Mouse (Mus musculus) hindbrain, embryonic 11.5 days (tissue): Measurements from ENCODE around the gene Vdr. TPM values are rescaled to one million over a fixed set of nuclear protein-coding genes. Genes with fewer than 3 reads are reported as not detected.
A peak's percentile ranks its signal among the peaks of the same experiment; 100 is the strongest.

Experiments
- ATAC-seq: fragments of 200-750 bp; cut with Nextera tagmentation; 2 replicates; pipeline ENCODE4 v1.8.0; 2017; ENCODE audit warnings: mild to moderate bottlenecking, moderate TSS enrichment, moderate library complexity; ENCODE audit not compliant: low FRiP score
- DNase-seq: peaks from one replicate; pipeline ENCODE4 v3.0.0-alpha.2; 2015; ENCODE audit warnings: low spot score
- H3K27ac ChIP-seq: fragments of 300-500 bp; sonication (generic); 2 replicates; pipeline ENCODE4 v1.5.1; 2014; ENCODE audit warnings: mild to moderate bottlenecking, low read depth, low read length
- H3K27me3 ChIP-seq: fragments of 300-500 bp; sonication (generic); 2 replicates; pipeline ENCODE4 v1.6.1; 2014; ENCODE audit warnings: mild to moderate bottlenecking, low read length, moderate library complexity, mixed read lengths; ENCODE audit not compliant: control insufficient read depth, insufficient read depth
- H3K36me3 ChIP-seq: fragments of 300-500 bp; sonication (generic); 2 replicates; pipeline ENCODE4 v1.6.1; 2014; ENCODE audit warnings: mild to moderate bottlenecking, low read length, moderate library complexity, mixed read lengths; ENCODE audit not compliant: control insufficient read depth, insufficient read depth
- H3K4me1 ChIP-seq: fragments of 300-500 bp; sonication (generic); replicated peaks from 2 replicates; pipeline ENCODE4 v1.6.1; 2014; ENCODE audit warnings: low read length, mixed read lengths; ENCODE audit not compliant: control insufficient read depth, insufficient read depth
- H3K4me2 ChIP-seq: fragments of 300-500 bp; sonication (generic); replicated peaks from 2 replicates; pipeline ENCODE4 v1.6.1; 2014; ENCODE audit warnings: mild to moderate bottlenecking, low read depth, low read length
- H3K4me3 ChIP-seq: fragments of 300-500 bp; sonication (generic); 2 replicates; pipeline ENCODE4 v1.5.1; 2014; ENCODE audit warnings: low read depth, low read length
- H3K9ac ChIP-seq: fragments of 300-500 bp; sonication (generic); 2 replicates; pipeline ENCODE4 v1.6.1; 2014; ENCODE audit warnings: low read depth, low read length
- H3K9me3 ChIP-seq: fragments of 300-500 bp; sonication (generic); 2 replicates; pipeline ENCODE4 v1.6.1; 2016; ENCODE audit warnings: low read length; ENCODE audit not compliant: control insufficient read depth
- WGBS: fragments of 180-500 bp; shearing (Covaris S2); extraction: QIAGEN DNeasy Blood & Tissue Kit; methylation state at CpG from one replicate; pipeline ENCODE4 v1.1.7; 2014; 5-methylcytosine and 5-hydroxymethylcytosine counted together
- polyA plus RNA-seq: library from polyadenylated mRNA; unstranded; fragments of >200 nt; fragmentation: Nextera tagmentation; extraction: Ambion mirVana; gene quantifications from 2 replicates; pipeline ENCODE4 v1.2.1, GENCODE M21; 2014

Vdr gene
- polyA plus RNA-seq, 1 experiment from 2014 or later, result 0.22 TPM

DNA sequence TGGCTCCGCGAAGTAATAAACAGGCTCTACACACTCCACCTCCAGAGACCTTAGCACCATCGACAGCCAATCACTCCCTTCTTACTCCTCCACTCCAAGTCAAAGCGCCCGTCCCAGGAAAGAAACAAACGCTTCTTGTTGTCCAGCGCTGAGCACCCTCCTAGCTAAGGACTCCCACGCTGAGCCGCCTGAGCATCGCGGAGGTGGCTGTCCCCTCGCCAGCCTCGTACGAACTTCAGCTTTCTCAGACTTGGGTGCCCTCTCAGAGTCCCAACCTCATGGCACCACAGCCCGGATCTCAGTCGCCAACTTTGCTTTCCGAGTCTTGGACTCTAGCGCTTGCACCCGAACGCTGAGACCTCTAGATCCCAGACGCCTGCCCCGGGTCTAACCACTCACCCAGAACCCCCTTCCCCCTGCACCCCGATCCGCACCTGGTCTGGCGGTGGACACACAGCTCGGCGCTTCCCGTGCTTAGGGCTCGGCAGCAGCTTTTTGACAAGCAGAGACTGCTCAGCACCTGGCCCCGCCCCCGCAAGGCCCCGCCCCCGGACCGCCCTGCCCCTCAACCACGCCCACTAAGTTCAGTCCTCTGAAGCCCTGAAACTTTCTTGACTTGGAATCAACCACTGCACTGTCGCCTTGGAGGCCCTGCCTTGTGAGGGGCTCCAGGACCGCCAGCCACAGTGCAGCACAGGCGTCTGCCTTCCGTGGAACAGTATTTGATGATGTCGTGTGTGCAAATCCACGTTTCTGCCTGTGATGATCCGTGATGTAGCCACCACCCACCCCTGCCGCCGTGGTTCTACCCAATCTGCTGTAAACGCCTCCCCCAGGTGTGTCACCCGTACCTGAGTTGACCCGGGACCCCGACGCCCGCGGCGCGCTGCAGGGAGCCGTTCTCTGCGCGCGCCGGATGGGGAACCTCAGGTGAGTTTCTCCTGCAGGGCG, 2.4 kb downstream of the Vdr start:
- H3K27ac ChIP-seq, result no peak overlapping the region
- no peaks in the 10 kb centered on the region for H3K9me3 ChIP-seq
- no peak overlapping the region for H3K9ac ChIP-seq
- H3K4me1 ChIP-seq, result peaks cover 6% of the 10 kb centered on the region
- peak; percentile 67 for DNase-seq
- peak overlapping the region; percentile 32 for H3K4me3 ChIP-seq
- H3K36me3 ChIP-seq, result no peaks in the 10 kb centered on the region
- H3K27me3 ChIP-seq, result peaks cover 16% of the 10 kb centered on the region
- H3K4me2 ChIP-seq, result peak overlapping the region; percentile 70
- 2% methylated on average over 59 of the region's 59 CpGs for WGBS
- ATAC-seq, result peak; percentile 71; the same call in 1 of the 2 replicates

DNA sequence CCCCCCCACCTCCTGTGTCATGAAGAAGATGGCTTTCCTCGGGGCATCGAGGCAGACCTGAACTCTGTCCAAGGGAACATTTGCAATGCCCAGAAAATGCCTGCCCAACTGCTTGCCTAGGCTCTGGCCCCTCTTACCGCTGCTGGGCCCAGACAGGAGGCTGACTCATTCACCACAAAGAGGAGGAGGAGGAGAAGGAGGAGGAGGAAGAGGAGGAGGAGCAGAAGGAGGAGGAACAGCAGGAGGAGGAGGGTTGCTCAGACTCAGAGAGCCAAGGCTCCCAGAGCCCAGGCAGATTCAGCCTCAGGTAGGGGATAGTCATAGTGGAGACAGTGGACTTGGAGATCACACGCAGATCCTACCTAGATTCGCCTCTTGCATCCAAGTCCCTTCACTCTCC, 3.2 kb downstream of the Vdr start:
- H3K4me3 ChIP-seq, result no peak overlapping the region
- H3K36me3 ChIP-seq, result no peaks in the 10 kb centered on the region
- no peak overlapping the region for H3K4me2 ChIP-seq
- H3K27me3 ChIP-seq, result peaks cover 16% of the 10 kb centered on the region
- no peak for ATAC-seq
- H3K9me3 ChIP-seq, result no peaks in the 10 kb centered on the region
- peaks cover 6% of the 10 kb centered on the region for H3K4me1 ChIP-seq
- H3K9ac ChIP-seq, result no peak overlapping the region
- 59% methylated on average over 5 of the region's 5 CpGs for WGBS
- no peak for DNase-seq
- H3K27ac ChIP-seq, result no peak overlapping the region

DNA sequence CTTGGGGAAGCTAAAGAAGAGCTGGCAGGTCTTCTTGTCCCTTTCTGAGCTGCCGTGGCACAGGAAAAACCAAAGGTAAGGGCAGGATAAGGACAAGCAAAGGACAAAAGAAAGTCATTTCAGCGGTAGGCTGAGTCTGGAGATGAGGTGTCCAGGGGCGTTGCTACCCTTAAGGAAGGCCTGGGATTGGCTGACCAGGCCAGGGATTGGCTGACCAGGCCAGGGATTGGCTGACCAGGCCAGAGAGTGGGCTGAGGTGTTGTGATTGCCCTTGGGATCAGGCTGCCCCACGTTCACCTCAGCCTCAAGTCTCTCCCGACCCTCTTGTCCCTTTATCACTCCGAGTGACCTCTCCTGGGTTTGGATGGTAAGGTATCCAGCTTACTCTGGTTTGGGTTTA, 5.1 kb downstream of the Vdr start:
- DNase-seq, result no peak
- Histone ChIP-seq H3K9me3 (no peaks in the 10 kb centered on the region), H3K27ac (no peak overlapping the region), H3K4me1 (peaks cover 6% of the 10 kb centered on the region), H3K27me3 (peaks cover 16% of the 10 kb centered on the region), H3K4me3 (no peak overlapping the region), H3K36me3 (no peaks in the 10 kb centered on the region), H3K9ac (no peak overlapping the region), H3K4me2 (no peak overlapping the region)
- WGBS, result 71% methylated on average over 6 of the region's 6 CpGs
- no peak for ATAC-seq

DNA sequence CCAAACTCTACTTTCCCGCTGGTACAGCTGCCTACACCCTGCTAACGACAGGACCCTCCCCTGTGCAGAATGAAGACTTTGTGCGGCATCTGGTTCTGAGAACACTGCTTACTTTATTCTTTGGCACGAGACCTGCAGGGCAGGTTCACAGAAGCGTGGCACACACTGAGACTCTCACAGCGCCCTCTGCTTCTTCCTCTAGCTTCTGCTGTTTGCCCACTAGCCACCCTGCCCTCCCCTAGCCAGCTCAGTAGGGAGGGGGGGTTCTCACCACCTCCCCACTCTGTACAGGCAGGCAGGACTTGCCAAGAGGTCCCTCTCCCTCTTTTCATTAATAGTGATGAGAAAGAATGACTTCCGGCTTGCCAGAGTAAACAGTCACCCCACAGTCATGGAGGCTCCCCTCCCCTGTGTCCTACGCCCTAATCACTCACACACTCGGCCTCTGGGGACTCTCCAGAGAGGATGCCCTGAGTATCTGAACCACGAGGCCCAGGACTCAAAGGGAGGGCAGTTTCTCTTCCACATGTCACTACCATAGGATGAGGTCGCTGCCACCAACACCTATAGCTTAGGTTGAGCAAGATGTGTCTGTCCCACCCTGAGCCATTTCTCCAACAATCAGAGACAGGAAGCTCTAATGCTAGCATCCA, 6.0 kb downstream of the Vdr start:
- H3K4me2 ChIP-seq, result no peak overlapping the region
- no peak overlapping the region for H3K9ac ChIP-seq
- H3K4me1 ChIP-seq, result peaks cover 6% of the 10 kb centered on the region
- H3K36me3 ChIP-seq, result no peaks in the 10 kb centered on the region
- ATAC-seq, result no peak
- no peak overlapping the region for H3K27ac ChIP-seq
- no peak for DNase-seq
- H3K27me3 ChIP-seq, result peaks cover 16% of the 10 kb centered on the region
- H3K9me3 ChIP-seq, result no peaks in the 10 kb centered on the region
- no peak overlapping the region for H3K4me3 ChIP-seq
- 64% methylated on average over 11 of the region's 11 CpGs for WGBS

DNA sequence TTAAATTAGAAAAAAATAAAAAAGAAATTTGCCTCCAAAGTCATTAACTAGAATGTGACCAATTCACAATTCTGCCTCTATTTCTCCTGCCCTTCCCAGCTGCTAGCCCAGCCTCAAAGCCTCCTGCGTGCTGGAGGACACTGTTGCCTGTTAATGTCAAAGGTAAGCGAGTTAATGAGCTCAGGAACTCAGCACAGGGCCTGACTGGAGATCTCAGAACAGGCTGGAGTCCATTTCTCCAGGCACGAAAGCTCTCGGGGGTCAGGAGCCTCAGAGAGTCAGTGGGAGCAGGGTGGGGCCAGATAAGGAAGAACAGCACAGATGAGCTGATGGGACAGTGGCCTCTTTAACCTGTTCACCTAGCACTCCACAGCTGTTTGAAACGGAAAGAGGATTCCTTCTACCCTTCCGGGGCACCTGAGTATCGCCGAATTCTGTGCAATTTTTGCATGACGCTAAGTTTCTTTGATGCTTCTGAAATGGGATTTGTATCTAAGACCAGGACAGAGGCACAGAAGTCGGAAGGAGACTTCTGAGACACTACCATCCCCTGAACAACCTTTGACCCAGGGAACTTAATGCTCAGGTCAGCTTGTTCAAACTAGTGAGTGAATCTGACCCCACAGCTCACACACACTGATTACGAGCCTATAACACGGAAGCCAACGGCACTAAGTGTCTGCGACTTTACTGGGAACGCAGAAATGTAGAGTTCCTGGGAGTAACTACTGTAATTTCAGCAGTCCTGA, 7.0 kb downstream of the Vdr start:
- H3K27me3 ChIP-seq, result peaks cover 12% of the 10 kb centered on the region
- no peak overlapping the region for H3K27ac ChIP-seq
- ATAC-seq, result no peak
- DNase-seq, result no peak
- WGBS, result 80% methylated on average over 15 of the region's 15 CpGs
- no peak overlapping the region for H3K9ac ChIP-seq
- no peaks in the 10 kb centered on the region for H3K36me3 ChIP-seq
- H3K4me1 ChIP-seq, result peaks cover 3% of the 10 kb centered on the region
- H3K9me3 ChIP-seq, result no peaks in the 10 kb centered on the region
- H3K4me3 ChIP-seq, result no peak overlapping the region
- no peak overlapping the region for H3K4me2 ChIP-seq

DNA sequence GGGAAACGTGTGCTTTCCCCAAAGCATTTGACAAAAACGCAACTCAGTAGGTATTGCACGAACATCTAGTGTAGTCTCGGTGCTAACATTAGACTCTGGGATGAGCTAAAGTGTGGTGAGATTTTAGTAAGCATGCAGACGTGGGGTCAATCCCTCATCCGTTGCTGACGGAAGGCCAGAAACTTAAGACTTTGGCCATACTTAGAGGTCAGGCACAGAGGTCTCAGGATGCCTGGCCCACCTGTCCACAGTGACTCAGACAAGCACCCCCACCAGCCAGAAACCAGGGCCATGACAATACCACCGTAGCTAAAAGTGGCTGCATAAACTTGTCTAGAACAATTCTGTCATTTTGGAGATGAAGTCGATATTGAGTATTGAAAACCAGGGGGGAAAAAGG, 9.4 kb downstream of the Vdr start:
- no peak overlapping the region for H3K4me2 ChIP-seq
- H3K9ac ChIP-seq, result no peak overlapping the region
- ATAC-seq, result no peak
- 92% methylated on average over 9 of the region's 9 CpGs for WGBS
- DNase-seq, result no peak
- H3K4me1 ChIP-seq, result no peaks in the 10 kb centered on the region
- H3K36me3 ChIP-seq, result no peaks in the 10 kb centered on the region
- H3K9me3 ChIP-seq, result no peaks in the 10 kb centered on the region
- H3K27me3 ChIP-seq, result no peaks in the 10 kb centered on the region
- H3K27ac ChIP-seq, result no peak overlapping the region
- no peak overlapping the region for H3K4me3 ChIP-seq

DNA sequence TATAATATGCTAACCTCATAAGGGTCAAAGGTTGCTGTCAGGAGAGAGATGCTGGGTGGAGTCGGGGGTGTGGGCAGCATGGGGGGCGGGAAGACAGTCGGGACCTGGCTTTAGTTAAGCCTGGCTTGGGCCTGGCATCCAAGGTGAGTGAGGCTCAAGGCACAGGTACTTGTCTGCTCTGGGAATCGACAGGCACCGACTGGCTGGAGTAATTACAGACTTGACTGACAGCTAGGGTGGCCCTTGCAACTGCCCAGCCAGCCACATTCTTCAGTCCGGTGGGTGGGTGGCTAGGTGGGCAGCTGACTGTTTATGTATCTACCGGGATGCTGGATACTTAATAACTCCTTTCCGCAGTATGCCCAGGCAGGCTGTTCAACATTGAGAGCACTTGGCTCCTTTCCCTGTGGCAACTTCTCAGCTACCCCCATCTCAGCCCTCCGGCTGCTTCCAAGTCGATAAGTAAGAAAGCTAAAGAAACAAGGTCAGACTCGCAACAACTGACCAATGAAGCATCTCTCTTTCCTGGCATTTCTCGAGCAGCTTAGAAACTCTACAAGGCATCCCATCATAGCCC, 10.0 kb downstream of the Vdr start:
- ATAC-seq (no peak), DNase-seq (no peak)
- Histone ChIP-seq H3K9me3 (no peaks in the 10 kb centered on the region), H3K9ac (no peak overlapping the region), H3K4me1 (no peaks in the 10 kb centered on the region), H3K27me3 (no peaks in the 10 kb centered on the region), H3K36me3 (no peaks in the 10 kb centered on the region), H3K4me2 (no peak overlapping the region), H3K4me3 (no peak overlapping the region), H3K27ac (no peak overlapping the region)
- 82% methylated on average over 12 of the region's 12 CpGs for WGBS

DNA sequence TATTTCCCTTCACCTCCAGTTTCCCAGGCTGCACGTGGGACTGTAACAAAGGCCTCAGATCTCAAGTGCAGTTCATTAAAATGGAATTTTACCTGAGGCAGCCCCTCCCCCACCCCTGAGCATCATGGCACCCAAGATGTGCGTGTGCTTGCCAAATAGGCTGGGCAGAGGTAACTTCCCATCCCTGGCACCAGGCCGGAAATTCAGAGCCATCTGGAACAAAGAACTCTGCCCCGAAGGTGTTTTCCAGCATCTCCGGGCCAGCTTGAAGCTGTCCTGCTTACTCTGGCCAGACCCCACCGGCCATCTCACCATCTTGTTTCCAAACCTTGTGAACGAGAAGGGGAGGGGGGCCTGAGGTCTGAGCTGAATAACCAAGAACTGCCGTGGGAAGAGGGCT, 10.7 kb downstream of the Vdr start:
- Histone ChIP-seq H3K36me3 (no peaks in the 10 kb centered on the region), H3K27ac (no peak overlapping the region), H3K27me3 (no peaks in the 10 kb centered on the region), H3K4me2 (no peak overlapping the region), H3K9ac (no peak overlapping the region), H3K4me3 (no peak overlapping the region), H3K9me3 (no peaks in the 10 kb centered on the region), H3K4me1 (no peaks in the 10 kb centered on the region)
- ATAC-seq (no peak), DNase-seq (no peak)
- WGBS, result 81% methylated on average over 8 of the region's 8 CpGs
